Mouse (Mus musculus) right cerebral cortex, postnatal 14 days (tissue): ENCODE data around the gene Prickle2.

Experiments
- DNase-seq: peaks from one replicate; pipeline ENCODE4 v3.0.0; 2022

Gene Prickle2

DNA sequence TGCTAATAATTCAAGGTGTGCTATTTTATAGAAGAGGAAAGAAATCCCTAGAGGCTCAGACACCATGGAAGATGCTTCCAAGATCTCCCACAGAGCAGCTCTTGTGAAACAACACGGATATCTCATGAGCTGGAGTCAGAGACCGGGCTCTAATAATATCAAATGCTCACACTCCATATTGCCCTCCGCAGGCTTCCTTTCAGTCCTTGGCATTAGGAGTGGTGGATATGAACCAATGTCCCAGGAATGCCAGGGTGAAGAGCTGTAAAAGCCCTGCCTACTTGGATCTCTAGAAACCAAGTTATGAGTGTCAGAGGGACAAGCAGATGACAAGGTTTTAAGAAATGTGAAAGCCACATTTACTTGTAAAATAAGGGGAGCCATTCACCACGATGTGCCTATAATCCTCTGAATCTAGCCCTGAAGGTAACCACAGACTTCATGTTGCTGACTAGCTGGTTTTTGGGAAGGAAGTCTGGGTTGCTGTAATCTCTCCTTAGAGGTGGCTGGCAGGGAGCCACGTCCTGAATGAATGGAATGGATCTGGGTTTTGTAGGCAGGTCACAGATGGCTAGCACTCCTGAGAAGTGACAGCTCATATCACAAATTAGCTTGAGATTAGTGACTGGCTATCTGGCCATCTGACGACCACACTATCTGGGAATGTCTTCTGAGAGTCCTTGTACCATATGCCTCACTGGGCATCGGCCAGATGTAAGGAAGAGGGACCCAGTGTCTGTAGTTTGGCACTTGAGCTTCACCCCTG is 278.4 kb downstream of the Prickle2 start:
- no peak for DNase-seq

DNA sequence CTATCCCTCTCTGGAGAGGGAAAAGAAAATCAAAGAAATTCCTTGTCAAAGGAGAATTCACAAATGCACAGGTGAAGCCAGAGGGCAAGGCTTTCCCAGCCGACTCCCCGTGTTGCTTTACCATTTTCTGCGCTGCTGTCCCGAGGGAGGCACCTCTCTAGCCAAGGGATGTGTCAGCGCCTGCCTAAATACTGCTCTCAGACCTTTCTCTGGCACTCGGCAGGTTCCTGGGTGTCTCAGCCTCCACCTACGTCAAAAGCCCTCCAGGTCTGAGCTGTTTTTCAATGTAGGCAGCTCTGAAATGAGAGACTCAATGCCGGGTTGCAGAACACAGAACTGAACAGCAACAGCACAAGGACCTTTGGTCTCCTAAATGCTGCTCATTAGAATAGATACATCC is 280.1 kb downstream of the Prickle2 start:
- DNase-seq, result no peak

DNA sequence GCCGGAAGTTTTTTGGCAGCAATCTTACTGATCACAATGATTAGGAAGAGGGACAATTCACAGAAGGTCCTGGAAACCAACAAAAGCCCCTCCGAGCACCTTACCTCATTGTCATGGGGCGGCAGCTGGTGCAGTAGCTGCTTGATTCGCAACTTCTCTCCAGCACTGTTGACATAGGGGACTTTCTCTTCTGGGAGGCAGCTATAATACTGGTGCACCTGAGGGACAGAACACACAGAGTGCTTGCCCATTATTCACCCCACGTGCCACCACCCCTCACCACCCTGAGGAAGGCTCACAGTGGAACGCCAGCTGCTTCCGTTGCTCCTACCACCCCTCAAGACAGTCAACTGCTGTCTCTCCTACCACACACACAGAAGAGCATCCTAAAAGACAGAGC is 280.5 kb downstream of the Prickle2 start:
- no peak for DNase-seq

DNA sequence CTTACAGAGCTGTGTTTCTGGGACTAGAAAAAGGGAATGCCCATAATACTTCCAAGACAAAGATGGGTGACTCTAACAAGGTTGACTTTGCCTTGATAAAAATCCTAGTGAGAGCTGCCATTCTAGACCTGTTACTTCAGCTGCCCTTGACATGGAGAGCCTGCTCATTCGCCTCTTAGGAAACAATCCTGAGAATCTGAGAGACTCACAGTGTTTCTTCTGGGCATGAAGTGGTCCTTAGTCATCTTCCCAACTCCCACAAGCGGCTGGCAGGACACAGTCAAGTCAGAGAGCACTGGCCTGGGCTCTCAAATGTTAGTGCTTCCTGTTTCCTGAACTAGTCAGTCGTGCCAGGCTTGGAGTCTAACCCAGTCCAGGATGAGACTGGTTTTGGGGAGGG is 281.0 kb downstream of the Prickle2 start:
- DNase-seq, result no peak

DNA sequence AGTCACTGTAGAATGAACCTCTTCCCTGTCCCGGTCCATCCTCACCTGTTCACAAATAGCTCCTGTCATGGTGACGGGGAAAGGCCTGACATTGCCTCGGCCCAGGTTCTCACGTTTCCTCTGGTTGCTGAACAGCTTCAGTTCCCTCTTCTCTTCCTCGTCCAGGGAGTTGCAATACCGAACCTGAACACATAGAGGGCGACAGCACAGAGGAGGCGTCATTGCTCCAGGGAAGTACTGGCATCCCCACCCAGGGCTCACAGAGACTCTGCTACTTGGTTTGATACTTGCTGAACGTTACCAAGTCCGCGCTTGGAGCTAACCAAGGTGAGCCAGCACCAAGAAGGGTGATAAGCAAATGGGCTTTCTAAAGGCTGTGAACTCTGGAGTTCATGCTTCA is 283.7 kb downstream of the Prickle2 start:
- DNase-seq, result peak; percentile 36

DNA sequence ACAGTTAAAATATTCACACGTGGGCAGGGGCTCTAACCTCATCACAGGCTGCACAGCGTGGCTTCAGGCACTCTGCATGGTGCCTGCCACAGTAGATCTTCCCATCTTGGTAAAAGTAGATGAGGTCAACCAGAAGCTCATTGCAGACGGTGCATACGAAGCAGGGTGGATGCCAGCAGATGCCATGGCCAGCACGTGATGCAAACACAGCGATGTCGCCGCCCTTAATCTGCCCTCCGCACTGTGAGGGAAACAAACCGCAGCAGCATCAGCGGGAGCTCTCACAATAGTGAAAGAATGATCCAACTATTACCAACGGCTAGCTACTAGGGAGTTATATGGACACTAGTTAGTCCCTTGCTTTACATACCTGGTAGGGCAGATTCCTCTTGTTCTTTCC is 285.8 kb downstream of the Prickle2 start:
- DNase-seq, result no peak

DNA sequence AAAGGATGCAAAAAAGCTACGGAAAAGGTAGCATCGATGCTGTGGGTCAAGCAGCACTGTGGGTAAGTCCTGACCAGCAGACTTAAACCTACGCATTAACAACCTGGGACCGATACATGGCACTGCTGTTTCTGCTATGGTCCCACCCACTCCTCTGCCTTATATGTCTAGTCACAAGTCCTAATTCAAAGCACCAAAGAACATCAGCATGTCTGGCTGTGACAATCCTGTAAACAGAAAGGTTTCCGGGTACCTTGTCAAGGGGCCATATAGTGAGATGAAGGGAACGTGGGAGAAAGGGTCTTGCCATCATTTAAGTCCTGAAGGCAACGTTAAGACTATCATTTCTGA is 290.6 kb downstream of the Prickle2 start:
- DNase-seq, result no peak

DNA sequence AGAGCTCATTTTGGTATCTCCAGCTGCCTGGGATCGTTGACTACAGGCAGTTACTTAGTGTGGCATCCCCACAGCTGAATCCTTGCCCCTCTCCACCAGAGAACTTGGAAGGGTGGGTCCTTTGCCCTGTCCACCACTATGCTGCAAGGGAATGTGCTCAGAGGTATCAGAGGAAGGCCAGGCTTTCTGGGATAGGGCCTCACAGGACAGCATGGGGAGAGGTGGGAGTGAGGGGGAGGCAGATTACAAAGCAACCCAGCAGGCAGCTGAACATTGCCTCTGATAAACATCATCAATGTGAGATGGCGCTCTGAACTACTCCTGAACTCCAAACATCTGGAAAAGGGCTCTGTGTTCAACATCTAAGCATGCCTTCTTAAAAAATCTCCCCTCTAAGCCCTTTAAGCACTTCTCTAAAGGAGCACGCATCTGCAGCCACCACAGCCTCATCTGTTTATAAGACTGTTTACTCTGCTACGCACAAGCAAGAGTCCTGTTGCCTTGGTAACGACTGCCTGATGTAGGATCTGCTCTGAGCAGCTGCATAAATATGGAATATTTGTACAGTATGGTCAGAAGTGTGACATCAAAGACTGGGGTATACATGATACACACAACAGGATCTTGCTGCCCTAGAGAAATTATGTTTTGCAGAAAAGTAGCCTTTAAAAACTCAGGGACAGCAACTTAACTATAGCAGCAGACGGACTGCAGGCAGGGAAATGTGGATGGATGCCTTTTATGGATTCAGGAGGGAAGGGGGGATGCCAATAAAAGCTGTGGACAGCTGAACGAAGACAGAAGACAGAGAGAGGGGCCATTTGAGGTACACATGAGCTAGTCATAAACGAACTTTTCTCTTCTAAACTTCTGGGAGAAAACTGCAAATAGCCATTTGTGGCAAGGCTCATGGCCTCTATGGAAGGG is 291.2 kb downstream of the Prickle2 start:
- DNase-seq, result no peak

DNA sequence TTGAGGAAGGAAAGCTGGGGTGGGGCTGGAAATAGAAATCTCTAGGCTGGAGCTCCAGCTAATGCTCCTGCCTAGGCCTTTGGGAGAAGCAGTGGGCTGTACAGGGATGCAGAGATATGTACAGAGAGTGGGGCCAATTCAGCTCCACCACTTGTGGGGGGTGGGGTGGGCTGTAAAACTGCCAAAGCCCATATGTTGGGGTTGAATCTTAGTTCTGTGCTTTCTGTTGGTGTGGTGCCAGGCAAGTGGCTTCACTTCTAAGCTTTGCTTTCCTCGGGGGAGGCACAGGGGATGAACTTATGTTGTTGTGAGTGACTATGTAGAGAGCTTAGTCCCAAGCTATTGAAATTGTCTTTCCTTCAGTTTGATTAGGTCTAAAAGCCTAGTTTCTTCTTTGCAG is 292.0 kb downstream of the Prickle2 start:
- DNase-seq, result peak; percentile 37

DNA sequence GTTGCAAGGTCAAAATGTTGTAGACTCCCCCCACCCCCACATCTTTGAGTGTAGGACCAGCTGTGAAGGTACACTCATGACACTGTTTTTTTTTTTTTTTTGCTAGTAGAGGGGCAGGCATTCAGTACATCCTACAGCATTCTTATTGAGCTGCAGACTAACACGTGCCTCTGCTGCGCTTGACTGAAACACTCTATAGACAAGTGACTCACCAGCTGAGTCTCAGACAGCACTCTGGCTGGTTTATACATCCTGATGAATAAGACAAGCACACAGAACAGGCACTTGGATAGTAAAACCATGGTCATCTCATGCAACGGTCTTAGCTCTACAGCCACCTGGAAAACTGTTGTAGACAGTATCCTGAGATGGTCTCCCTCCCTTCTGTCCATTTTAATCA is 296.2 kb downstream of the Prickle2 start:
- no peak for DNase-seq

DNA sequence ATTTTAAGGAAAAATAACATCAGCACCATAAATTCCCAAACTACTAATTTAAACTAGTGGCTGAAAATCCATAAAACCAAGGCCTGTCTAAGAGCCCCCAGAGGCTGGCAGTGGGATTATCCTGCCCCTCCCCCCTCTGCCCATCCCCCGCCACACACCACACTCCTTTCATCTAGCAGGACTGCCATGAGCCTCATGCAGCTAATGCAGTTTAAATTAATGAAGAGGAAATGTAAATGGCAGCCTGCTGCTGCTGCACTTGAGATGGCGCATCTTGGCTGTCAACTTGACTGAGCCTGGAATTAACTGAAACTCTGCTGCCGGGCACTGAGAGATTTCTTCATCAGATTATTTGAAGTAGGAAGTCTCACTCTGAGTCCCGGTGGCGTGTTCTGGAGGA is 298.7 kb downstream of the Prickle2 start:
- no peak for DNase-seq

DNA sequence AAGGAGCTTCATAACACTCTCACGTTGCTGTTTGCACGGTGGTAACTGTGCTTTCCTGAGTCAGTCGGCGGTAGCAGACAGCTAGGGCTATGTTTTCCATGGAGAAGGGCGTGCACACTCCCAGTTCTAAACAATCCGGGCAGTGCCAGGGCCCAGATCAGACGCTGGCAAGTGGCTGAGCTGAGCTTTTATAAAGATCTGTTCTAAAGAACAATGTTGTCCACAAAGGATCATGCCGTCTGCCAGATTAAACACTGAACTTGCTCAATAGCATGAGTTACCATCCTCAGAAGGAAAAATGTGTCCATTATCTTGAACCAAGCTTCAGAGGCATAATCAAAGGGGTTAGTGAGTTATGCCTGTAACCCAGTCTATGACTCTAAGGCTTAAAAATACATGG is 300.4 kb downstream of the Prickle2 start:
- no peak for DNase-seq

DNA sequence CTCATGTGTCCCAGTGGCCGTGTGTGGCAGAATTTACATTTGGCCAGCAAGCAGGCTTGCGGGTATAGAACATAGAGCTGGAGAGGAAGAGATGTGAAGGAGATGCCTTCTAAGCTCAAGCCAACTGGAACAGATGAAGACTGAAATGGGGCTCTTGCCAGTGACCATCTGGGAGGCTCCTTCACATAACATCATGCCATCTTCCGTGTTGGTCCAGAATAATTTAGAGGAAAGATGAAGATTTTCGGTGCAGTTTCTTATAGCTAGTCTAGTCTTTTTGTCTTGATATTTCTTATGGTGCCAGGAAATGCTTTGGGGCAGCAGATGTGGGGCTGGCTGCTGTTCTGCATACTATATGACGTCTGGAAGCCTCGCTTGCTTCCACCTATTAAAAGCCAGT is 308.1 kb downstream of the Prickle2 start:
- DNase-seq, result no peak

DNA sequence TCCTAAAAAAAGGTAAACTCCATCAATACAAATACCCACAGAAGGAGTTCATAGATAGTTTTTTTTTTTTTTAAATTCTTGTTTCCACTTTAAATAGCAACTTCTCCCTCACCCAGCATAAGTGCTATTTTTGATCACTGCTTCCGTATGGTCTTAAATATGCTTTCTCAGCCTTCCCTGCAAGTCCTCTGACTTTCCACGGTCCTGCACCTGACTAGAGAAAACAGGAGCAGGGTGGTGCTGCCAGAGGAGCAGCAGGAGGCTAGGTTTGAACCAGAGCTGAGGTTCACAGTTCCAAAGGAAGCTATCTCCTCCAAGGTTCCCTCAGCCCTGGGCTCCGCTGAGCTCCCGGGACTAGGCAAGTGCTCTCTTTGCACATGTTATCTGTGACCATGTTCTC is 310.4 kb downstream of the Prickle2 start:
- peak; percentile 22 for DNase-seq

DNA sequence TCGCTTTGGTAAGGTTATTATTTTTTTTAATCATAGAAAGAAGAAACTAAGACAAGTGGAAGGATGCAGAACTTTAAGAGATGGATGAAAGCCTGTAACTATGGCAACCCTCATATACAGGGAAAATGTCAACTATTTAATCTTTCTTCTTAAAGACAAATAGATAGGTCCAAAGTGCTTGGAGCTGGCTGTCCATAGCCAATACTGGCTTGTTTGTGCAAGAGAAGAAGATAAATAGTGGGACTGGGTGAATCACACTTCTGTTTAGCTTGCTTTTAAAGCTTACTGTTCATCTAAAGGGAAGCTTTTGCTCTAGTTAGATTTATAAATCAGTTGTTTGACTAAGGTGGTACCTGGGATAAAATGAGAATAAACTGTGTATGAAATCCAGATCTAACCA is 310.8 kb downstream of the Prickle2 start:
- no peak for DNase-seq

DNA sequence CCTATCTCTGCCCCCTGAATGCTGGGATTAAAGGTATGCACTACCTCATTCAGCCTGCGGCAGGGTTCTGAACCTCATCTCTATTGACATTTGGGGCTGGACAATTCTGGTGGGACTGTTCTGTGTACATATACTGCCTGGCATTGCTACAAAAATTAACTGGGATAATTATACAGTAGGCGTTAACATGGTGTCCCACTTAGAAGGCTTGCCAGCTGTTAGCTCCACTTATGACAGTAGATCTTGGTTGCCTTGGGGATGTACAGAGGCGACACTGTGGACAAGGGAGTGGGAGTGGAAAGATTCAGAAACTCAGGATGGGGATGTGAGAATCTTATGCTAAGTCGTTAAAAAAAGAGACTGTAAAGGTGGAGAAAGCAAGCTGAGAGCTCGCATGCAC is 311.3 kb downstream of the Prickle2 start:
- DNase-seq, result no peak

DNA sequence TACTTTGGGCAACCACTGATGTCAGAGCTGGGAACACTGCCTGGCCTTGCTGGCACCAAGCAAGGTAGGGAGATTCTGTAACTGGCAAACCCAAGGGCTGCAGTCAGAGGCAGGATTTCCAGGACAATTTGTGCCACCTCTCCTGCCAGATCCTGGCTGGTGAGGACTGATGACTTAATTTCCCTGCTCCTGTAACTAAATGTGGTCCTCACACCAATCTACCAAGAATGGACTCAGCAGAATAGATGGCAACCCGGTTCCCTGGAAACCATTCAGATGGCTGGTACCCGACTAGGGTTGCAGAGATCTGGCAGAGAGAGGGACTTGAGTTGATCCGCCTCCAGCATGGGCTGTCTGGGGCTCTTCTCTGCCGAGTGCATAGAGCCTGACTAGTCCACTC is 315.6 kb downstream of the Prickle2 start:
- no peak for DNase-seq

DNA sequence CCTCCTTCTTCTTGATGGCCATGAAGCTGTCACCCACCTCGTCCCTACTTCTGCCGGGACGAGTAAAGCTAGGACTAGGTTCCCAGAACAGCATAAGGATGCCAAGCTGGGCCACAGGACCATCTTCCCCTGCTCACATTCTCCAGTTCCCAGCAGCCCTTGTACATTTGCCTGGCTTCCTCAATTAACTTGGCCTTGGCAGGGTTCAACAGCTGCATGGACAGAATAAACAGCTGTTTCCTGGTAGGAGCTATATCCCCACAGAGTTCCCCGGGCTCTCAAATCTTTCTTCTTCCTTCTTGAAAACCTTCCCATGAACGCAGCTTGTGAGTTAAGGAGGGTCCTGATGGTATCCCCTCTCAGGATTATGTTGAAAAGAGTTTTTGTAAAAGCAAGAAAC is 317.3 kb downstream of the Prickle2 start:
- DNase-seq, result no peak

DNA sequence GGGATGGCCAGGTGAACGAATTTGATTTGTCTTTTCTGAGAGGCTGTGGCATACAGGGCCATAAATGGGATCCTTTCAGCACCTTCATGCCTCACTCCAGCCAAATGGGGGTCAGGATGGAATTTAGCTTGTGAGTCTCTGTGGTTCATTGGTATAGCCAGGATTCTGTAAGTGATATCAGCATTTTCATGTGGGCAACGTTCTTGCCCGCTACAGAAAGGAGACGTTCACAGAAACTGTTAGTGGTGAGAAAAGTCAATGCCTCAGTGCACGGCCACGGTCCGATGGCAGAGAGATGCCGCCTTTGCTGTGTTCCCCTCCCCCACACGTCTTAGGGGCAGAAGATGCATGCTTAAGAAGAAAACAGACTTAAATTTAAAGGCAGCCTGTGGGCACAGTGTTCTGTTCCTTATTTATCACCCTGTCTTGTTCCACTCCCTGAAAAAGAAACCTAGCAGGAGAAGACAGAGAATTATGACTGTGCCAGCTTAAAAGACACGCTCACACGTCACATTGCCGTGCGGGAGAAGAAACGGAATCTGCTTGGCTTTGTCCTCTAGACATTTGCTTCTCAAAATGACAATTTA is 322.7 kb downstream of the Prickle2 start:
- DNase-seq, result peak; percentile 41

DNA sequence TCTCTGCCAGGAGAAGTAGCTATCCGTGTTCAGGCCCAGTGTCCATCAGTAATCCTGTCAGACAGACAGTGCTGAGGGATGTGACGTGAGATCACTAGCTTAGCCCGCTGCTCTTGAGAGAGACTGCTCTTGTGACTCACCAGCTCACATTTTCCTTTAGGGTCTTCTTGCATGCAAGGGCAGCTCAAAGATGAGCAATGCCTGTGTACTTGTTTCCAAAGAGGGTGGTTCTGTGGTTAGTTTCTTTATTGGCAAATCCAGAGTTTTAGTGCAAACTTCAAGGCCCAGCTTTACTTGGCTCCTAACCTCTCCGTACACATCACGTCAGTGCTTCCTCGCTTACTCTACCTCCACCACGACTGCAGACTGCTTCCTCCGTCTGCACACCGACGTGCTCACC is 324.9 kb downstream of the Prickle2 start:
- no peak for DNase-seq

DNA sequence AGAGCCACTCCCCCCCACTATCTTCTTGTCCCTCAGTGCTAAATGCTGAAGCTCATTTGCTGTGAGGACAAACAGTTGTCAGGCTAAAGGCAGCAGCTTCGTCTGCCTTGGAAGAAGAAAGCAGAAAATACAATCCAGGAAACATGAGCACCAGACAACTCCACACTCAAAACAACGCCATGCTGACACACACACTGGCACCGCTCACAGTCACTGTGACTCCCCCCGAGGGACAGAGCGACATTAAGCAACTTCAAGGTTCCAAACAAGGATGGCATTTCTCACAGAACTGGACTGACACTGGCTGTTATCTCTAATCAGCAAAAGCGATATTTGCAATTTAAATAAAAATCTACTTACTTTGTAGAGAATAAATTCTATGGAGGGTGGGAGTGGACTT is 331.1 kb downstream of the Prickle2 start:
- DNase-seq, result no peak

DNA sequence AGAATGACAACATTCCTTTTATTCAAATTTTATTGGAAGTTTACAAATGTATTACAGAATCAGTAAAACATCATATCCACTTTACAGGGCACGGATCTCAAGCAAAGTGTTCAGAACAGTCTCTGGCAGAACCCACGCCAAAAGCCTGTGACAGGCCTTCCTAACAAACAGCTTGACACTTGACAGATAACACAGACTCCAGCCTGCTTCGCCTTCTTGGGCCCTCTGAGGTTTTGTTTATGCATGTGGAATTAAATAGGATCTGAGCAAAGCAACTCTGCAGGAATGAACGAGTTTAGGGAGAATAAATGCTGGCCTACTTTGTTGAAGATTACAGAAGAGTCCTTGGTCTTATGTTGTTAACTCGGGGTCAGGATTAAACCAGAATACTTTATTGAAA is 335.1 kb downstream of the Prickle2 start:
- no peak for DNase-seq

DNA sequence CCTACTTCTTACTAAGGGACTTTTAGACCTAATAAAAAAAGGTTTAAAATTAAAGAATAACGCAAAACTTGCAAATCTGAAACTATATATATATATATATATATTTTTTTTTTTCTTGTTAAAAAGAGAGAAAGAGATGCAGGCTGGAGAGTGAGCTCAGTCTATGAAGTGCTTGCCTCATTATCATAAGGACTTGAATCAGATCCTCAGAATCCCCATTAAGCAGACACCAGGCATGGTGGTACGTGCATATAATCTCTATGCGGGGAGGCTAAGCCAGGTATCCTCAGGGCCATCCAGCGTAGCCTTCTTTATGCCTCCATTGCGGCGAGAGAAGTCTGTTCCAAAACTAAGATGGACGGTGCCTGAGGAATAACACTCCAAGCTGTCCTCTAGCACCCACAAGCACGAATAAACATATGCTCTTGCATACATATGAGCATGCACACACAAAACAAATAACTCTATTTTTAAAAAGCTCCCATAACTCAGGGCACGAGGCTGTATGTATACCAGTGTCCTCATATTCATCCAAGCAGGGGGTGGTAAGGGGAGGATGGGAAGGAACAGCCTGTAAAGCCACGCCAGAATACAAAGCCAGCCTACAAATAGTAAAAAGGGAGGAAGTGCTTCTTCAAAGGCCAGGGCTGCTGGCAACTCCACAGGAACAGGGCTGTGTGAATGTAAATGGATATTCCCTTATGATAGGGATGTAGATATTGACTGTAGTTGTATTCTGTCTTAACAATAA is 358.5 kb downstream of the Prickle2 start:
- DNase-seq, result peak; percentile 16
